Mouse (Mus musculus): Measurements from ENCODE around the gene Usp1. TPM values are rescaled to one million over a fixed set of nuclear protein-coding genes. Genes with fewer than 3 reads are reported as not detected.
A peak's percentile ranks its signal among the peaks of the same experiment; 100 is the strongest.

Gene Usp1
- 50.4 and 51.2 TPM in 2 replicates for polyA plus RNA-seq (2015; fragmentation: Nextera tagmentation; extraction: Ambion mirVana)

DNA sequence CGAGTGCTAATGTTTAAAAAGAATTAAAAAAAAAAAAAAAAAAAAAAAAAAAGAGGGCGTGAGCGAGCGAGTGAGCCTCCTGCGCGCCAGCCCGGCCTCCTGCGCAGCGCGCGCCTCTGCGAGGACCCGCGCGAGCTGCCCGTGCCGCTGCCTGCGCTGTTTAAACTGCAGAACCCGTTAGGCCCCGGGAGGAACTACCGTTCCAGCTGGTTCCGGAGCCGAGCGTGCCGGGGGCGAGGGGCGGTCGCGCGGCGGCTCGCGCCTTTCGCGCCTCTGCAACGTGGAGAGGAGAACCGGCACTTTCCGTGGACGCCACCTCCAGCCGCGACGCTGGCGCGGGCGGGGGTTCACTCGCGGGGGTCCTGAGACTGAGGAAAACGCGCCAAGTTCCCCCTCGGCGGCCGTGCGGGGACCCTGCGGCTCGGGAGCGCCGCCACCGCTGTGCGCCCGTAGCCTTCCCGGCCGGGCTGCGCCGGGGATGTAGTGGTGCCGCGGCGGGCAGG lies at the start of gene Usp1:
Gene Usp1, plus strand, starts transcription at position 243 of the 503 bp plus-strand sequence.
- Histone ChIP-seq H3K4me3 (ENCODE audit: low read length) (peak within 1 kb of the TSS; percentile 97), H3K36me3 (ENCODE audit: control insufficient read depth, insufficient read depth, low read length) (no peaks in the 10 kb centered on the region), H3K4me2 (ENCODE audit: low read depth, low read length) (peak within 1 kb of the TSS; percentile 88), H3K4me1 (ENCODE audit: control insufficient read depth, insufficient read depth, low read length) (peaks cover 9% of the 10 kb centered on the region), H3K27me3 (replicated peaks; ENCODE audit: control insufficient read depth, insufficient read depth, low read length) (no peaks in the 10 kb centered on the region), H3K9me3 (ENCODE audit: control insufficient read depth, low read length) (0 out of 2 replicates have a peak, but pooled peaks cover 5% of the 10 kb centered on the region), H3K9ac (ENCODE audit: low read depth, low read length) (peak within 1 kb of the TSS; percentile 98), H3K27ac (ENCODE audit: low read length) (peak within 1 kb of the TSS; percentile 100)
- ATAC-seq, result peak; percentile 45
- under 1% methylated on average over 67 of the region's 67 CpGs for WGBS

- ATAC-seq, result 0 out of 2 replicates have a peak, but pooled peaks have one; percentile 31
- H3K36me3 ChIP-seq (ENCODE audit: control insufficient read depth, insufficient read depth, low read length), result no peaks in the 10 kb centered on the region
- WGBS, result 81% methylated on average over 3 of the region's 3 CpGs
- H3K27me3 ChIP-seq (replicated peaks; ENCODE audit: control insufficient read depth, insufficient read depth, low read length), result no peaks in the 10 kb centered on the region
- no peak overlapping the region for H3K4me3 ChIP-seq (ENCODE audit: low read length)
- H3K27ac ChIP-seq (ENCODE audit: low read length), result no peak overlapping the region
- no peaks in the 10 kb centered on the region for H3K4me1 ChIP-seq (ENCODE audit: control insufficient read depth, insufficient read depth, low read length)
- no peaks in the 10 kb centered on the region for H3K9me3 ChIP-seq (ENCODE audit: control insufficient read depth, low read length)
- H3K9ac ChIP-seq (ENCODE audit: low read depth, low read length), result no peak overlapping the region
- H3K4me2 ChIP-seq (ENCODE audit: low read depth, low read length), result no peak overlapping the region
Measured at GRCm38 (mm10) chr4:98882706-98883105, 40.9 kb upstream of the Usp1 start.

DNA sequence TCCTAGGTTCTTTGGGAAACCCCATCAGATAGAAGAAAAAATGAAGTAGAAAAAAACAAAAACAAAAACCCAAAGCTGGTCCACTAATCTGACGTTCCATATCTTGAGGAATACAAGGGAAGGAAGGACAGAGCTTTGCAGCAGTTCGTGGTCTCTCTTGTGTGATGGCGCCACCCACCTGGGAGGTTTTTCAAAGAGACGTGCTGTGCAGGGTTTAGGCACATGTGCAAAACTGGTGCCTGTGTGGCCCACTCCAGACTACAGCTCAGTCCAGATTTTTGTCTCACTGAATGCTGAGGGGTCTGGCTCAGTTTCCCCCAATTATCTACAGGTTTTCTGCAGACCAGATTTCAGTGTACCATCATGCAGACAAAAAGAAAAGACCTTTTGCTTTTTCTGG lies 37.2 kb upstream of the Usp1 start:
- no peak overlapping the region for H3K4me3 ChIP-seq (ENCODE audit: low read length)
- H3K36me3 ChIP-seq (ENCODE audit: control insufficient read depth, insufficient read depth, low read length), result no peaks in the 10 kb centered on the region
- no peaks in the 10 kb centered on the region for H3K27me3 ChIP-seq (replicated peaks; ENCODE audit: control insufficient read depth, insufficient read depth, low read length)
- H3K4me1 ChIP-seq (ENCODE audit: control insufficient read depth, insufficient read depth, low read length), result no peaks in the 10 kb centered on the region
- WGBS, result 84% methylated on average over 4 of the region's 4 CpGs
- H3K4me2 ChIP-seq (ENCODE audit: low read depth, low read length), result no peak overlapping the region
- no peak for ATAC-seq
- no peaks in the 10 kb centered on the region for H3K9me3 ChIP-seq (ENCODE audit: control insufficient read depth, low read length)
- no peak overlapping the region for H3K9ac ChIP-seq (ENCODE audit: low read depth, low read length)
- H3K27ac ChIP-seq (ENCODE audit: low read length), result no peak overlapping the region

DNA sequence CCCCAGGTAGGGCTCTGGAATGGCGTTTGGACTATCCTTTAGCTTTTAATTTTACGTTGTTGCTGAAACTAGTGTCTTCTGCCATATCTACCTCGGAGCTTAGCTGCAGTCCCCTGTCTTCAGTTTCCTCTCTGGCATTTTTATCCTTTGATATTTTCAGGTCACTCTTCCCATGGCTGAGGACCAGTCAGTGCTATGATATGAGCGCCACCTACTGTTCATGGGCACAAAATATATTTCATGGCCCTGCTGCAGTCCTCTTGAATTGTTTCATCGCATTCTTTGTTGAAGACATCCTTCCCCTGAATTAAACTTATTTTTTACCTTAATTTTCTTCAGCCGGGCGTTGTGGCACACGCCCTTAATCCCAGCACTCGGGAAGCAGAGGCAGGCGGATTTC lies 36.5 kb upstream of the Usp1 start:
- H3K4me1 ChIP-seq (ENCODE audit: control insufficient read depth, insufficient read depth, low read length), result no peaks in the 10 kb centered on the region
- 16% methylated on average over 10 of the region's 10 CpGs for whole genome bisulfite sequencing
- H3K9ac ChIP-seq (ENCODE audit: low read depth, low read length), result no peak overlapping the region
- peak; percentile 87 for ATAC-seq
- no peaks in the 10 kb centered on the region for H3K36me3 ChIP-seq (ENCODE audit: control insufficient read depth, insufficient read depth, low read length)
- no peaks in the 10 kb centered on the region for H3K27me3 ChIP-seq (replicated peaks; ENCODE audit: control insufficient read depth, insufficient read depth, low read length)
- H3K4me2 ChIP-seq (ENCODE audit: low read depth, low read length), result no peak overlapping the region
- H3K4me3 ChIP-seq (ENCODE audit: low read length), result no peak overlapping the region
- H3K27ac ChIP-seq (ENCODE audit: low read length), result no peak overlapping the region
- H3K9me3 ChIP-seq (ENCODE audit: control insufficient read depth, low read length), result no peaks in the 10 kb centered on the region

DNA sequence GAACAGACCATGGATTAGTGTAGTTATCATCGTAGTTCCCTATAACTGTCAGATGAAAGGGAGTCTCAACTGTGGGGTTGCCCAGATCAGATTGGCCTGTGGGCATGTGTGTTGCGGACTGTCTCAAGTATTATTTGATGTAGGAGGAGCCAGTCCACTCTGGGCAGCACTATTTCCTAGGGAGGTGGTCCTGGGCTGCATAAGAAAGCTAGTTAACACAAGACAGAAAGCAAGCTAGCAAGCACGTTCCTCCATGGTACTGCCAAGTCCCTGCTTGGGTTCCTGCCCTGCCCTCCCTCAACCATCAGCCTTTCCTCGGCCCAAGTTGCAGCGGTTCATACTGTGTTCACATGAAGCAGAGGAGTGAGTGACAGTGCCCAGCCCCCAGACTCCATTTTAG lies 13.4 kb upstream of the Usp1 start:
- Histone ChIP-seq H3K4me3 (ENCODE audit: low read length) (no peak overlapping the region), H3K4me2 (ENCODE audit: low read depth, low read length) (no peak overlapping the region), H3K9ac (ENCODE audit: low read depth, low read length) (no peak overlapping the region), H3K36me3 (ENCODE audit: control insufficient read depth, insufficient read depth, low read length) (no peaks in the 10 kb centered on the region), H3K27me3 (replicated peaks; ENCODE audit: control insufficient read depth, insufficient read depth, low read length) (no peaks in the 10 kb centered on the region), H3K4me1 (ENCODE audit: control insufficient read depth, insufficient read depth, low read length) (no peaks in the 10 kb centered on the region), H3K27ac (ENCODE audit: low read length) (no peak overlapping the region), H3K9me3 (ENCODE audit: control insufficient read depth, low read length) (no peaks in the 10 kb centered on the region)
- 94% methylated on average over 5 of the region's 5 CpGs for WGBS
- no peak for ATAC-seq

GRCm38 (mm10) chr4:98917724-98918123 lies 5.9 kb upstream of the Usp1 start:
- peak; percentile 57 for ATAC-seq
- Histone ChIP-seq H3K27me3 (replicated peaks; ENCODE audit: control insufficient read depth, insufficient read depth, low read length) (no peaks in the 10 kb centered on the region), H3K27ac (ENCODE audit: low read length) (peak overlapping the region; percentile 85)

GRCm38 (mm10) chr4:98918204-98918603 lies 5.4 kb upstream of the Usp1 start:
- WGBS, result 64% methylated on average over 1 of the region's 1 CpGs
- Histone ChIP-seq H3K4me1 (ENCODE audit: control insufficient read depth, insufficient read depth, low read length) (peaks cover 4% of the 10 kb centered on the region; the same call in 1 of the 2 replicates), H3K4me2 (ENCODE audit: low read depth, low read length) (no peak overlapping the region), H3K9me3 (ENCODE audit: control insufficient read depth, low read length) (0 out of 2 replicates have a peak, but pooled peaks cover 5% of the 10 kb centered on the region), H3K36me3 (ENCODE audit: control insufficient read depth, insufficient read depth, low read length) (no peaks in the 10 kb centered on the region), H3K4me3 (ENCODE audit: low read length) (no peak overlapping the region), H3K27ac (ENCODE audit: low read length) (no peak overlapping the region; the same call in 1 of the 2 replicates), H3K27me3 (replicated peaks; ENCODE audit: control insufficient read depth, insufficient read depth, low read length) (no peaks in the 10 kb centered on the region), H3K9ac (ENCODE audit: low read depth, low read length) (no peak overlapping the region)
- ATAC-seq, result peak; percentile 77

More at GRCm38 (mm10) chr4:98917724-98918123, 5.9 kb upstream of the Usp1 start:
- Histone ChIP-seq H3K9me3 (ENCODE audit: control insufficient read depth, low read length) (0 out of 2 replicates have a peak, but pooled peaks cover 5% of the 10 kb centered on the region), H3K4me1 (ENCODE audit: control insufficient read depth, insufficient read depth, low read length) (peaks cover 4% of the 10 kb centered on the region; the same call in 1 of the 2 replicates), H3K4me3 (ENCODE audit: low read length) (no peak overlapping the region), H3K36me3 (ENCODE audit: control insufficient read depth, insufficient read depth, low read length) (no peaks in the 10 kb centered on the region), H3K9ac (ENCODE audit: low read depth, low read length) (no peak overlapping the region), H3K4me2 (ENCODE audit: low read depth, low read length) (no peak overlapping the region)
- 38% methylated on average over 2 of the region's 2 CpGs for WGBS

GRCm38 (mm10) chr4:98920896-98921295 lies 2.7 kb upstream of the Usp1 start:
- H3K27ac ChIP-seq (ENCODE audit: low read length), result no peak overlapping the region
- ATAC-seq, result no peak

GRCm38 (mm10) chr4:98922061-98922642 lies 1.5 kb upstream of the Usp1 start:
- H3K4me2 ChIP-seq (ENCODE audit: low read depth, low read length), result peak overlapping the region; percentile 88
- H3K4me1 ChIP-seq (ENCODE audit: control insufficient read depth, insufficient read depth, low read length), result peaks cover 9% of the 10 kb centered on the region
- peak overlapping the region; percentile 98 for H3K27ac ChIP-seq (ENCODE audit: low read length)
- peak overlapping the region; percentile 80 for H3K4me3 ChIP-seq (ENCODE audit: low read length)
- peak overlapping the region; percentile 96 for H3K9ac ChIP-seq (ENCODE audit: low read depth, low read length)
- 0 out of 2 replicates have a peak, but pooled peaks cover 5% of the 10 kb centered on the region for H3K9me3 ChIP-seq (ENCODE audit: control insufficient read depth, low read length)
- WGBS, result 9% methylated on average over 18 of the region's 18 CpGs
- H3K36me3 ChIP-seq (ENCODE audit: control insufficient read depth, insufficient read depth, low read length), result no peaks in the 10 kb centered on the region
- no peaks in the 10 kb centered on the region for H3K27me3 ChIP-seq (replicated peaks; ENCODE audit: control insufficient read depth, insufficient read depth, low read length)
- ATAC-seq, result 0 out of 2 replicates have a peak, but pooled peaks have one; percentile 0

More at GRCm38 (mm10) chr4:98920896-98921295, 2.7 kb upstream of the Usp1 start:
- Histone ChIP-seq H3K36me3 (ENCODE audit: control insufficient read depth, insufficient read depth, low read length) (no peaks in the 10 kb centered on the region), H3K4me2 (ENCODE audit: low read depth, low read length) (no peak overlapping the region), H3K27me3 (replicated peaks; ENCODE audit: control insufficient read depth, insufficient read depth, low read length) (no peaks in the 10 kb centered on the region), H3K9me3 (ENCODE audit: control insufficient read depth, low read length) (0 out of 2 replicates have a peak, but pooled peaks cover 5% of the 10 kb centered on the region), H3K4me1 (ENCODE audit: control insufficient read depth, insufficient read depth, low read length) (peaks cover 9% of the 10 kb centered on the region), H3K9ac (ENCODE audit: low read depth, low read length) (no peak overlapping the region), H3K4me3 (ENCODE audit: low read length) (no peak overlapping the region)
- WGBS, result 83% methylated on average over 4 of the region's 4 CpGs

Measured in intestine, embryonic 16.5 days (tissue).